Mouse (Mus musculus): ENCODE results near the gene Pcbd1. TPM values are rescaled to one million over a fixed set of nuclear protein-coding genes. Genes with fewer than 3 reads are reported as not detected.
A peak's percentile ranks its signal among the peaks of the same experiment; 100 is the strongest.

Gene Pcbd1
- polyA plus RNA-seq, 1 experiment = 21.0 TPM

- no peaks in the 10 kb centered on the region for H3K36me3 ChIP-seq (ENCODE audit: control insufficient read depth, insufficient read depth, low read length)
- peaks cover 3% of the 10 kb centered on the region for H3K4me1 ChIP-seq (ENCODE audit: control insufficient read depth, insufficient read depth, insufficient read length, low read length)
- peak; percentile 91 for TF ChIP-seq CTCF (IDR thresholded peaks at IDR 0.05; ENCODE audit: extremely low read depth, insufficient read length, insufficient replicate concordance, low read depth, low read length)
- no peak for TF ChIP-seq POLR2A (IDR thresholded peaks at IDR 0.05; ENCODE audit: low read depth, low read length)
- no peak overlapping the region for H3K4me3 ChIP-seq (ENCODE audit: low read depth, low read length)
- no peaks in the 10 kb centered on the region for H3K27me3 ChIP-seq (ENCODE audit: control insufficient read depth, insufficient read depth, low read length)
- no peak overlapping the region for H3K27ac ChIP-seq (ENCODE audit: insufficient read depth, low read depth, low read length)
- WGBS = 11% methylated on average over 16 of the region's 16 CpGs
These were observed 16.8 kb upstream of the Pcbd1 start for GRCm38 (mm10) chr10:61072324-61072723.

DNA sequence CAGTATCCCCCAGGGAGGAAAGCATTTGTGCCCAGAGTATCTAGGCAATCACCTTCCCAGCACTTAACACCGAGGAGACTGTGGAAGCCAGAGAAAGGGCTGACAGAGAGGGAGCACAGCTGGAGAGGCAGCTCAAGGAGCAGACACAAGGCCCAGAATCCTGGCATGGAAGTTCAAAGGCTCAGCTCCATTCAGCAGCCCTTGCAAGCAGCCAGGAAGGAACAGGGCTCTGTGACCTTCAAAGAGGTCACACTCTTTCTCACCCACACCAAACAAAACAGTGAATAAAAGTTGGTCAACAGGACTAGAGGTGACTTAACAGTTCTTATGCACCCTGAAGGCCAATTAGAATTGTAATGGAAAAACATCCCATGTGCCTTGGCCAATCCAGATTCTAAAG is 14.5 kb upstream of the Pcbd1 start:
- no peaks in the 10 kb centered on the region for H3K27me3 ChIP-seq (ENCODE audit: control insufficient read depth, insufficient read depth, low read length)

GRCm38 (mm10) chr10:61075607-61076006 is 13.5 kb upstream of the Pcbd1 start:
- Histone ChIP-seq H3K27ac (ENCODE audit: insufficient read depth, low read depth, low read length) (no peak overlapping the region), H3K4me1 (ENCODE audit: control insufficient read depth, insufficient read depth, insufficient read length, low read length) (peaks cover 3% of the 10 kb centered on the region; the same call in 1 of the 2 replicates), H3K4me3 (ENCODE audit: low read depth, low read length) (no peak overlapping the region), H3K36me3 (ENCODE audit: control insufficient read depth, insufficient read depth, low read length) (no peaks in the 10 kb centered on the region), H3K27me3 (ENCODE audit: control insufficient read depth, insufficient read depth, low read length) (no peaks in the 10 kb centered on the region)
- TF ChIP-seq CTCF (IDR thresholded peaks at IDR 0.05; ENCODE audit: extremely low read depth, insufficient read length, insufficient replicate concordance, low read depth, low read length) (no peak), POLR2A (IDR thresholded peaks at IDR 0.05; ENCODE audit: low read depth, low read length) (no peak)
- WGBS = 90% methylated on average over 3 of the region's 3 CpGs

More for the DNA sequence above, 14.5 kb upstream of the Pcbd1 start:
- Histone ChIP-seq H3K4me1 (ENCODE audit: control insufficient read depth, insufficient read depth, insufficient read length, low read length) (no peaks in the 10 kb centered on the region), H3K36me3 (ENCODE audit: control insufficient read depth, insufficient read depth, low read length) (no peaks in the 10 kb centered on the region), H3K27ac (ENCODE audit: insufficient read depth, low read depth, low read length) (no peak overlapping the region), H3K4me3 (ENCODE audit: low read depth, low read length) (no peak overlapping the region)
- TF ChIP-seq POLR2A (IDR thresholded peaks at IDR 0.05; ENCODE audit: low read depth, low read length) = no peak
- no peak for TF ChIP-seq CTCF (IDR thresholded peaks at IDR 0.05; ENCODE audit: extremely low read depth, insufficient read length, insufficient replicate concordance, low read depth, low read length)
- WGBS = 33% methylated on average over 1 of the region's 1 CpGs

GRCm38 (mm10) chr10:61080227-61080930 is 8.8 kb upstream of the Pcbd1 start:
- Histone ChIP-seq H3K27ac (ENCODE audit: insufficient read depth, low read depth, low read length) (peak overlapping the region; percentile 90), H3K27me3 (ENCODE audit: control insufficient read depth, insufficient read depth, low read length) (no peaks in the 10 kb centered on the region), H3K4me1 (ENCODE audit: control insufficient read depth, insufficient read depth, insufficient read length, low read length) (peaks cover 6% of the 10 kb centered on the region; the same call in 1 of the 2 replicates), H3K4me3 (ENCODE audit: low read depth, low read length) (peak overlapping the region; percentile 54), H3K36me3 (ENCODE audit: control insufficient read depth, insufficient read depth, low read length) (no peaks in the 10 kb centered on the region)
- peak; percentile 54; the same call in 1 of the 2 replicates for TF ChIP-seq POLR2A (IDR thresholded peaks at IDR 0.05; ENCODE audit: low read depth, low read length)
- TF ChIP-seq CTCF (IDR thresholded peaks at IDR 0.05; ENCODE audit: extremely low read depth, insufficient read length, insufficient replicate concordance, low read depth, low read length) = no peak
- 15% methylated on average over 14 of the region's 14 CpGs for WGBS

DNA sequence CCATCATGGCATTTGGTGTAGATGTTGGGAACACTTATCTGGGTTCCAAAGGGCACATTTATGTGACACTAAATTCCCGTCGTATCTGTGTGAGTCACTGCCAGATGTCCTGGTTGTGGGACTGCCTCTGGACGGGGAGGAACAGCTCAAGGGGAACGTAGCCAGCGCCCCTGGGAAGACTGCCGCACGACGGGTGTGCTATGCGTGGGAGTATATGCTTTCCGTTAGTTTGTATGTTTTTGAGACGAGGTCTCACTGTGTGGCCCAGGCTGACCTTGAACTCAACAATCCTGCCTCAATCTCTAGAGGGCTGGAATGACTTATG is 8.2 kb upstream of the Pcbd1 start:
- H3K36me3 ChIP-seq (ENCODE audit: control insufficient read depth, insufficient read depth, low read length) = no peaks in the 10 kb centered on the region
- 17% methylated on average over 11 of the region's 11 CpGs for WGBS
- peak overlapping the region; percentile 90 for H3K27ac ChIP-seq (ENCODE audit: insufficient read depth, low read depth, low read length)
- peak overlapping the region; percentile 54 for H3K4me3 ChIP-seq (ENCODE audit: low read depth, low read length)
- no peak for TF ChIP-seq CTCF (IDR thresholded peaks at IDR 0.05; ENCODE audit: extremely low read depth, insufficient read length, insufficient replicate concordance, low read depth, low read length)
- no peak for TF ChIP-seq POLR2A (IDR thresholded peaks at IDR 0.05; ENCODE audit: low read depth, low read length)
- H3K4me1 ChIP-seq (ENCODE audit: control insufficient read depth, insufficient read depth, insufficient read length, low read length) = peaks cover 6% of the 10 kb centered on the region; the same call in 1 of the 2 replicates
- H3K27me3 ChIP-seq (ENCODE audit: control insufficient read depth, insufficient read depth, low read length) = no peaks in the 10 kb centered on the region

- H3K36me3 ChIP-seq (ENCODE audit: control insufficient read depth, insufficient read depth, low read length) = no peaks in the 10 kb centered on the region
- no peak overlapping the region for H3K4me3 ChIP-seq (ENCODE audit: low read depth, low read length)
- H3K27me3 ChIP-seq (ENCODE audit: control insufficient read depth, insufficient read depth, low read length) = no peaks in the 10 kb centered on the region
- 0 out of 2 replicates have a peak overlapping the region, but pooled peaks have one; percentile 10 for H3K27ac ChIP-seq (ENCODE audit: insufficient read depth, low read depth, low read length)
- WGBS = 76% methylated on average over 2 of the region's 2 CpGs
- peaks cover 10% of the 10 kb centered on the region; the same call in 1 of the 2 replicates for H3K4me1 ChIP-seq (ENCODE audit: control insufficient read depth, insufficient read depth, insufficient read length, low read length)
- no peak for TF ChIP-seq CTCF (IDR thresholded peaks at IDR 0.05; ENCODE audit: extremely low read depth, insufficient read length, insufficient replicate concordance, low read depth, low read length)
- no peak for TF ChIP-seq POLR2A (IDR thresholded peaks at IDR 0.05; ENCODE audit: low read depth, low read length)
These were observed 3.8 kb upstream of the Pcbd1 start for GRCm38 (mm10) chr10:61085364-61085763.

DNA sequence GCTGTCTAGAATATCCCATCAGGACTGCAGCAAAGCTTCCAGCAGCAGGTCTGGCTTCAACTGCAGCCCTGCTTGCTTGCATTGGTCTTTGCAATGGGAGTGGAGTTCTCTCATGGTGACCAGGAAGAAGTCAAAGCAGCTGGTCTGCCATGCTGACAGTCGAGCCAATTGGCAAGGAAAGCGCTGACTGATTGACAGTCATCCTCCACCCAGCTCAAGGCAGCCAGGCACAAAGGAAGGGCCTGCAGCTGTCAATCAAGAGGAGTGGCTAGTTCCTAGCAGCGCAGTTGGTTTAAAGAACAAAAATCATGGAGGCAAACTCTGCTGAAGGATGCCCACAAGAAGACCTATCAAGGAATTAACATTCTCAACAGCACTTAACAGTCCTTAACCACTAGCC is 2.6 kb upstream of the Pcbd1 start:
- Histone ChIP-seq H3K27me3 (ENCODE audit: control insufficient read depth, insufficient read depth, low read length) (no peaks in the 10 kb centered on the region), H3K4me1 (ENCODE audit: control insufficient read depth, insufficient read depth, insufficient read length, low read length) (peaks cover 10% of the 10 kb centered on the region; the same call in 1 of the 2 replicates), H3K36me3 (ENCODE audit: control insufficient read depth, insufficient read depth, low read length) (no peaks in the 10 kb centered on the region), H3K4me3 (ENCODE audit: low read depth, low read length) (no peak overlapping the region), H3K27ac (ENCODE audit: insufficient read depth, low read depth, low read length) (no peak overlapping the region)
- no peak for TF ChIP-seq CTCF (IDR thresholded peaks at IDR 0.05; ENCODE audit: extremely low read depth, insufficient read length, insufficient replicate concordance, low read depth, low read length)
- no peak for TF ChIP-seq POLR2A (IDR thresholded peaks at IDR 0.05; ENCODE audit: low read depth, low read length)
- WGBS = 35% methylated on average over 3 of the region's 3 CpGs
